Mouse (Mus musculus) brown adipose tissue, adult 24 weeks (tissue): ENCODE measurements around the gene Sema6b. TPM values are rescaled to one million over a fixed set of nuclear protein-coding genes. Genes with fewer than 3 reads are reported as not detected.

ENCODE experiments used
- polyA plus RNA-seq: library from polyadenylated mRNA; stranded (reverse); fragments of >200 nt; gene quantifications from 2 replicates; pipeline ENCODE4 v1.2.4, GENCODE M21; 2012; ENCODE audit not compliant: missing spikeins, insufficient read depth, insufficient read length

Gene Sema6b
- polyA plus RNA-seq, 1 experiment, result 1.9 TPM

Other genes starting within 250 kb of the Sema6b start
- gene Zfp959, start 248.2 kb downstream of the Sema6b start, polyA plus RNA-seq, result 4.2 and 6.4 TPM in 2 replicates
- 1.3 and 3.3 TPM in 2 replicates for gene Zfp119b, start 190.8 kb downstream of the Sema6b start, polyA plus RNA-seq
- 0.91 and 2.3 TPM in 2 replicates for gene Ebi3, start 187.7 kb downstream of the Sema6b start, polyA plus RNA-seq
- 4.6 and 6.0 TPM in 2 replicates for gene Yju2, start 181.2 kb downstream of the Sema6b start, polyA plus RNA-seq
- gene Shd, start 169.9 kb downstream of the Sema6b start, polyA plus RNA-seq, result not detected in 2 replicates
- gene Fsd1, start 153.8 kb downstream of the Sema6b start, polyA plus RNA-seq, result 0.59 TPM in 1 of 2 replicates, not detected in the other
- 7.5 and 10.4 TPM in 2 replicates for gene Stap2, start 134.8 kb downstream of the Sema6b start, polyA plus RNA-seq
- 43.2 and 52.6 TPM in 2 replicates for gene Mpnd, start 134.6 kb downstream of the Sema6b start, polyA plus RNA-seq
- 14.0 and 16.1 TPM in 2 replicates for gene Sh3gl1, start 103.7 kb downstream of the Sema6b start, polyA plus RNA-seq
- 0.99 and 2.7 TPM in 2 replicates for gene Chaf1a, start 99.9 kb downstream of the Sema6b start, polyA plus RNA-seq
- gene Ubxn6, start 65.3 kb downstream of the Sema6b start, polyA plus RNA-seq, result 41.1 and 69.6 TPM in 2 replicates
- 17.6 and 19.3 TPM in 2 replicates for gene Hdgfl2, start 60.7 kb downstream of the Sema6b start, polyA plus RNA-seq
- gene Plin4, start 30.5 kb downstream of the Sema6b start, polyA plus RNA-seq, result 195 and 205 TPM in 2 replicates
- gene Plin5, start 22.7 kb downstream of the Sema6b start, polyA plus RNA-seq, result 138 and 171 TPM in 2 replicates
- 61.5 and 101 TPM in 2 replicates for gene Lrg1, start 18.3 kb downstream of the Sema6b start, polyA plus RNA-seq
- 0.36 and 1.4 TPM in 2 replicates for gene Tnfaip8l1, start 22.1 kb upstream of the Sema6b start, polyA plus RNA-seq
- gene Mydgf, start 43.6 kb upstream of the Sema6b start, polyA plus RNA-seq, result 30.8 and 30.9 TPM in 2 replicates
- 7.7 and 9.2 TPM in 2 replicates for gene Dpp9, start 78.6 kb upstream of the Sema6b start, polyA plus RNA-seq
- gene Fem1a, start 116.5 kb upstream of the Sema6b start, polyA plus RNA-seq, result 16.3 and 18.4 TPM in 2 replicates
- gene Ticam1, start 136.4 kb upstream of the Sema6b start, polyA plus RNA-seq, result 9.2 and 10.5 TPM in 2 replicates
- gene Plin3, start 152.5 kb upstream of the Sema6b start, polyA plus RNA-seq, result 62.9 and 78.2 TPM in 2 replicates
- not detected in 2 replicates for gene Arrdc5, start 159.9 kb upstream of the Sema6b start, polyA plus RNA-seq
- 2.7 and 3.3 TPM in 2 replicates for gene Uhrf1, start 163.0 kb upstream of the Sema6b start, polyA plus RNA-seq
- 6.4 and 17.7 TPM in 2 replicates for gene Kdm4b, start 185.7 kb upstream of the Sema6b start, polyA plus RNA-seq